Mouse (Mus musculus) retina, embryonic 14.5 days (tissue): Measurements from ENCODE around the gene Defb28.

Source experiments
- DNase-seq: peaks from one replicate; pipeline ENCODE4 v3.0.0-alpha.2; 2015; ENCODE audit warnings: low spot score

Gene Defb28

DNA sequence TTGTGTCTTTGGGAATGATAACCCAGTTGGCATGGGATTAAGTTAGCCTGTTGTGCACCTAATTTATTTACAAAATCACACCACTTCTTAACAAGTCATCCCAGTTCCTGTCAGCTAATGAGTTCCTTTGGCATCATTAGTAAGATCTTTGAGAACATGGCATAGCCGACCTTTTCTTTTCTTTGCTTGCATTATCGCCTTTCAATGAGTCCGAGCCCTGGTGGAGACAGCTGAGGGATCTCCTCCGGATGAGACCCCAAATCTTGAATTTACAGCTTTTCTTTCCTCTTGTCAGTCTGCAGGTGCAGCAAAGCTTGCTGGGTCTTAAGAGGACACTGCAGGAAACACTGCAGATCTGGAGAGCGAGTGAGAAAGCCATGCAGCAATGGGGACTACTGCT, 51.0 kb downstream of the Defb28 start, which contains the start of gene Gm17416:
Gene Gm17416, plus strand, starts transcription at position 301 of the 400 bp plus-strand sequence.
- no peak for DNase-seq

- no peak for DNase-seq
Observed at GRCm38 (mm10) chr2:152569881-152570280, 51.8 kb downstream of the Defb28 start.

- no peak for DNase-seq
Observed at GRCm38 (mm10) chr2:152570313-152570712, 52.3 kb downstream of the Defb28 start.
